Mouse (Mus musculus) liver, adult 2 months (tissue): ENCODE data around the gene Ap5z1.

Experiments
- CTCF ChIP-seq: fragments of 200-500 bp; IDR thresholded peaks from 2 replicates; pipeline ENCODE4 v1.5.1; 2011; ENCODE audit warnings: low read depth, low read length, control low read depth
- POLR2A ChIP-seq: fragments of 200-500 bp; IDR thresholded peaks from 2 replicates; pipeline ENCODE4 v1.6.1; 2011; ENCODE audit warnings: low read length, control low read depth; ENCODE audit not compliant: insufficient read depth; ENCODE audit errors: extremely low read depth

DNA sequence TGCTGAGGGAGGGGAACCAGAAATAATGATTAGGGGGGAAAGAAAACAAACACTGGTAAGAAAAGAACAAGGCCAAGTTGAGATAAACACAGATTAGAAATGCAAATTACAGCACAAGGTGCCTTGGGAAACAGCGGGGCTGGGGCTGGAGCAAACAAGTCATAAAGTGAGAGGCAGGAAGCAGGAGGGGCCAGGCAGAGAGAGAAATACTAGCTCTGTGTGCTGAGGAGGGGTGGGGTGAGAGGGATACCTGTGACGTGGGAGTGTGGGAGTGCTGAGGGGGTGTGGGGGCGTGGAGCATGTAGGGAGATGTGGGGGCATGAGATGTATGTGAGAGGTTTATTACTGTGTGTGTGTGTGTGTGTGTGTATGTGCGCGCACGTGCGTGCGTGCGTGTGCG, 37.2 kb downstream of the Ap5z1 start:
- no peak for TF ChIP-seq CTCF
- TF ChIP-seq POLR2A, result no peak
